Mouse (Mus musculus): ENCODE measurements around the gene Rps11. TPM values are rescaled to one million over a fixed set of nuclear protein-coding genes. Genes with fewer than 3 reads are reported as not detected.
A peak's percentile ranks its signal among the peaks of the same experiment; 100 is the strongest.

Rps11 gene
- polyA plus RNA-seq, 1 experiment, result 2,217 TPM

GRCm38 (mm10) chr7:45082401-45083299, 41.6 kb downstream of the Rps11 start:
- TF ChIP-seq TCF12 (IDR thresholded peaks at IDR 0.05; ENCODE audit: insufficient read depth, poor library complexity, severe bottlenecking) (no peak), CEBPB (IDR thresholded peaks at IDR 0.05; ENCODE audit: insufficient read depth, poor library complexity, severe bottlenecking) (no peak), MYOD1 (IDR thresholded peaks at IDR 0.05; ENCODE audit: control insufficient read depth in 1 of 3, insufficient read length in 2 of 3, low read depth in 2 of 3) (peak in 2 of 3 experiments; percentile 23 to 27), POLR2AphosphoS2 (IDR thresholded peaks at IDR 0.05; ENCODE audit: insufficient read length, low read depth) (no peak), E2F4 (IDR thresholded peaks at IDR 0.05; ENCODE audit: insufficient read depth) (no peak), USF1 (IDR thresholded peaks at IDR 0.05; ENCODE audit: low read depth) (no peak), MAX (IDR thresholded peaks at IDR 0.05; ENCODE audit: low read depth) (no peak), SRF (IDR thresholded peaks at IDR 0.05; ENCODE audit: control insufficient read depth, insufficient read length, low read depth) (no peak), POLR2A (IDR thresholded peaks at IDR 0.05; ENCODE audit: insufficient read length, low read depth) (peak; percentile 10), REST (IDR thresholded peaks at IDR 0.05; ENCODE audit: insufficient read depth, insufficient read length) (no peak), MYOG (IDR thresholded peaks at IDR 0.05; ENCODE audit: control insufficient read depth in 1 of 3, insufficient read depth in 1 of 3, insufficient read length in 2 of 3, low read depth in 2 of 3) (peak in 1 of 3 experiments; percentile 59), TCF3 (IDR thresholded peaks at IDR 0.05; ENCODE audit: insufficient read length, low read depth) (no peak)
- H3K36me3 ChIP-seq (ENCODE audit: control insufficient read depth, insufficient read depth), result no peaks in the 10 kb centered on the region
- H3K4me2 ChIP-seq (ENCODE audit: low read depth), result peak overlapping the region; percentile 63
- no peak overlapping the region for H3K4me3 ChIP-seq
- H3ac ChIP-seq (ENCODE audit: control insufficient read depth, insufficient read length), result peak overlapping the region; percentile 33
- H3K79me2 ChIP-seq (ENCODE audit: control insufficient read depth, insufficient read depth), result no peaks in the 10 kb centered on the region
- H3K27me3 ChIP-seq (ENCODE audit: control insufficient read depth, insufficient read depth, insufficient read length), result no peaks in the 10 kb centered on the region

- Histone ChIP-seq H3K4me3 (no peak overlapping the region), H3K36me3 (ENCODE audit: control insufficient read depth, insufficient read depth) (no peaks in the 10 kb centered on the region), H3K79me2 (ENCODE audit: control insufficient read depth, insufficient read depth) (no peaks in the 10 kb centered on the region), H3K27me3 (ENCODE audit: control insufficient read depth, insufficient read depth, insufficient read length) (no peaks in the 10 kb centered on the region), H3ac (ENCODE audit: control insufficient read depth, insufficient read length) (no peak overlapping the region), H3K4me2 (ENCODE audit: low read depth) (no peak overlapping the region)
- TF ChIP-seq MYOG (IDR thresholded peaks at IDR 0.05; ENCODE audit: control insufficient read depth in 1 of 3, insufficient read depth in 1 of 3, insufficient read length in 2 of 3, low read depth in 2 of 3), result no peak
- no peak for TF ChIP-seq TCF12 (IDR thresholded peaks at IDR 0.05; ENCODE audit: insufficient read depth, poor library complexity, severe bottlenecking)
- no peak for TF ChIP-seq POLR2AphosphoS2 (IDR thresholded peaks at IDR 0.05; ENCODE audit: insufficient read length, low read depth)
- no peak for TF ChIP-seq CEBPB (IDR thresholded peaks at IDR 0.05; ENCODE audit: insufficient read depth, poor library complexity, severe bottlenecking)
- TF ChIP-seq MYOD1 (IDR thresholded peaks at IDR 0.05; ENCODE audit: control insufficient read depth in 1 of 3, insufficient read length in 2 of 3, low read depth in 2 of 3), result no peak
- no peak for TF ChIP-seq E2F4 (IDR thresholded peaks at IDR 0.05; ENCODE audit: insufficient read depth)
- TF ChIP-seq MAX (IDR thresholded peaks at IDR 0.05; ENCODE audit: low read depth), result no peak
- no peak for TF ChIP-seq POLR2A (IDR thresholded peaks at IDR 0.05; ENCODE audit: insufficient read length, low read depth)
- no peak for TF ChIP-seq SRF (IDR thresholded peaks at IDR 0.05; ENCODE audit: control insufficient read depth, insufficient read length, low read depth)
- TF ChIP-seq TCF3 (IDR thresholded peaks at IDR 0.05; ENCODE audit: insufficient read length, low read depth), result no peak
- TF ChIP-seq USF1 (IDR thresholded peaks at IDR 0.05; ENCODE audit: low read depth), result no peak
- TF ChIP-seq REST (IDR thresholded peaks at IDR 0.05; ENCODE audit: insufficient read depth, insufficient read length), result no peak
These were observed 43.2 kb downstream of the Rps11 start for GRCm38 (mm10) chr7:45081016-45081415.

- no peak overlapping the region for H3K4me2 ChIP-seq (ENCODE audit: low read depth)
- no peaks in the 10 kb centered on the region for H3K79me2 ChIP-seq (ENCODE audit: control insufficient read depth, insufficient read depth)
- TF ChIP-seq POLR2AphosphoS2 (IDR thresholded peaks at IDR 0.05; ENCODE audit: insufficient read length, low read depth), result peak; percentile 88
- no peak for TF ChIP-seq MAX (IDR thresholded peaks at IDR 0.05; ENCODE audit: low read depth)
- no peak for TF ChIP-seq MYOD1 (IDR thresholded peaks at IDR 0.05; ENCODE audit: control insufficient read depth in 1 of 3, insufficient read length in 2 of 3, low read depth in 2 of 3)
- TF ChIP-seq E2F4 (IDR thresholded peaks at IDR 0.05; ENCODE audit: insufficient read depth), result no peak
- no peak for TF ChIP-seq TCF3 (IDR thresholded peaks at IDR 0.05; ENCODE audit: insufficient read length, low read depth)
- no peak for TF ChIP-seq USF1 (IDR thresholded peaks at IDR 0.05; ENCODE audit: low read depth)
- no peak for TF ChIP-seq REST (IDR thresholded peaks at IDR 0.05; ENCODE audit: insufficient read depth, insufficient read length)
- TF ChIP-seq SRF (IDR thresholded peaks at IDR 0.05; ENCODE audit: control insufficient read depth, insufficient read length, low read depth), result no peak
- peak; percentile 85 for TF ChIP-seq CEBPB (IDR thresholded peaks at IDR 0.05; ENCODE audit: insufficient read depth, poor library complexity, severe bottlenecking)
- TF ChIP-seq MYOG (IDR thresholded peaks at IDR 0.05; ENCODE audit: control insufficient read depth in 1 of 3, insufficient read depth in 1 of 3, insufficient read length in 2 of 3, low read depth in 2 of 3), result no peak
- no peak for TF ChIP-seq POLR2A (IDR thresholded peaks at IDR 0.05; ENCODE audit: insufficient read length, low read depth)
- TF ChIP-seq TCF12 (IDR thresholded peaks at IDR 0.05; ENCODE audit: insufficient read depth, poor library complexity, severe bottlenecking), result no peak
- no peak overlapping the region for H3K4me3 ChIP-seq
- H3K27me3 ChIP-seq (ENCODE audit: control insufficient read depth, insufficient read depth, insufficient read length), result no peaks in the 10 kb centered on the region
- no peak overlapping the region for H3ac ChIP-seq (ENCODE audit: control insufficient read depth, insufficient read length)
- no peaks in the 10 kb centered on the region for H3K36me3 ChIP-seq (ENCODE audit: control insufficient read depth, insufficient read depth)
These were observed 44.4 kb downstream of the Rps11 start for GRCm38 (mm10) chr7:45079856-45080255.

GRCm38 (mm10) chr7:45078513-45078912, 45.7 kb downstream of the Rps11 start:
- Histone ChIP-seq H3K27me3 (ENCODE audit: control insufficient read depth, insufficient read depth, insufficient read length) (no peaks in the 10 kb centered on the region), H3K4me3 (no peak overlapping the region), H3K4me2 (ENCODE audit: low read depth) (no peak overlapping the region), H3K79me2 (ENCODE audit: control insufficient read depth, insufficient read depth) (peaks cover 5% of the 10 kb centered on the region), H3ac (ENCODE audit: control insufficient read depth, insufficient read length) (no peak overlapping the region), H3K36me3 (ENCODE audit: control insufficient read depth, insufficient read depth) (no peaks in the 10 kb centered on the region)
- TF ChIP-seq POLR2AphosphoS2 (IDR thresholded peaks at IDR 0.05; ENCODE audit: insufficient read length, low read depth) (peak; percentile 12), SRF (IDR thresholded peaks at IDR 0.05; ENCODE audit: control insufficient read depth, insufficient read length, low read depth) (no peak), USF1 (IDR thresholded peaks at IDR 0.05; ENCODE audit: low read depth) (no peak), TCF12 (IDR thresholded peaks at IDR 0.05; ENCODE audit: insufficient read depth, poor library complexity, severe bottlenecking) (no peak)

Data from myocyte (in vitro differentiated cells).